10 mouse cellular contexts compared by ENCODE assay signal in genomic region chr10:111694227-111695200, GRCm38 (mm10).
DNase-seq lines count a peak whose midpoint lies in the region; ATAC-seq and TF ChIP-seq lines count a peak whose summit lies in the region.
"Had no signal": no experiment of that assay in that cellular context is flagged by ENCODE, and none has a peak within 500 bp of the region (broad histone marks: within the 10 kb centered on the region; RNA-seq: fewer than 3 reads in every experiment).

No protein-coding gene starts in this region.

- no peaks in the 10 kb centered on the region for H3K79me3 ChIP-seq in C2C12 (ENCODE audit: low read depth)

- no peak overlapping the region for H3K4me2 ChIP-seq in heart, embryonic 16.5 days (ENCODE audit: low read depth, low read length)
- no peak overlapping the region for H3K4me2 ChIP-seq in heart, embryonic 12.5 days
- H3K4me2 ChIP-seq in forebrain, embryonic 16.5 days (ENCODE audit: low read length): no peak overlapping the region
- no peak overlapping the region for H3K4me2 ChIP-seq in limb, embryonic 13.5 days (replicated peaks)

- no peaks in the 10 kb centered on the region for H3K36me3 ChIP-seq in heart, embryonic 16.5 days (ENCODE audit: control insufficient read depth, insufficient read depth)
- no peaks in the 10 kb centered on the region for H3K36me3 ChIP-seq in heart, embryonic 12.5 days
- H3K36me3 ChIP-seq in C2C12 (ENCODE audit: control insufficient read depth, insufficient read depth): no peaks in the 10 kb centered on the region
- H3K36me3 ChIP-seq in forebrain, embryonic 16.5 days (ENCODE audit: control insufficient read depth, insufficient read depth): no peaks in the 10 kb centered on the region
- no peaks in the 10 kb centered on the region for H3K36me3 ChIP-seq in limb, embryonic 13.5 days

- no peaks in the 10 kb centered on the region for H3K27me3 ChIP-seq in heart, embryonic 16.5 days (ENCODE audit: control insufficient read depth, insufficient read depth, low read length)
- H3K27me3 ChIP-seq in heart, embryonic 12.5 days (replicated peaks): no peaks in the 10 kb centered on the region
- no peaks in the 10 kb centered on the region for H3K27me3 ChIP-seq in C2C12 (ENCODE audit: control insufficient read depth, insufficient read depth, insufficient read length)
- no peaks in the 10 kb centered on the region for H3K27me3 ChIP-seq in forebrain, embryonic 16.5 days (replicated peaks; ENCODE audit: control insufficient read depth, insufficient read depth, low read length)
- H3K27me3 ChIP-seq in limb, embryonic 13.5 days: no peaks in the 10 kb centered on the region

- H3K27ac ChIP-seq in heart, embryonic 16.5 days (ENCODE audit: low read length): 0 out of 2 replicates have a peak overlapping the region, but pooled peaks have one; percentile 39
- H3K27ac ChIP-seq in heart, embryonic 12.5 days (ENCODE audit: poor library complexity, severe bottlenecking): no peak overlapping the region
- no peak overlapping the region for H3K27ac ChIP-seq in forebrain, embryonic 16.5 days (ENCODE audit: low read length)
- 0 out of 2 replicates have a peak overlapping the region, but pooled peaks have one; percentile 15 for H3K27ac ChIP-seq in limb, embryonic 13.5 days
- H3K27ac ChIP-seq in layer of hippocampus, adult 2 months: no peak overlapping the region

- no peak for TF ChIP-seq CTCF in C2C12 (IDR thresholded peaks at IDR 0.05; ENCODE audit: control insufficient read depth, insufficient read depth, insufficient read length)
- no peak for TF ChIP-seq CTCF in layer of hippocampus, adult 2 months (conservative IDR thresholded peaks at IDR 0.05)

- H3K9me3 ChIP-seq in heart, embryonic 16.5 days (replicated peaks; ENCODE audit: control insufficient read depth, low read length): no peaks in the 10 kb centered on the region
- no peaks in the 10 kb centered on the region for H3K9me3 ChIP-seq in heart, embryonic 12.5 days (replicated peaks)
- H3K9me3 ChIP-seq in forebrain, embryonic 16.5 days (ENCODE audit: control insufficient read depth, low read length): no peaks in the 10 kb centered on the region
- no peaks in the 10 kb centered on the region for H3K9me3 ChIP-seq in limb, embryonic 13.5 days

- H3K9ac ChIP-seq in heart, embryonic 16.5 days (ENCODE audit: low read length): no peak overlapping the region
- no peak overlapping the region for H3K9ac ChIP-seq in heart, embryonic 12.5 days
- H3K9ac ChIP-seq in forebrain, embryonic 16.5 days (replicated peaks; ENCODE audit: low read depth, low read length): no peak overlapping the region
- H3K9ac ChIP-seq in limb, embryonic 13.5 days: no peak overlapping the region

- no peaks in the 10 kb centered on the region for H3K79me2 ChIP-seq in C2C12 (ENCODE audit: control insufficient read depth, insufficient read depth)

- DNase-seq in layer of hippocampus, adult 2 months (ENCODE audit: low spot score in 2 of 2): no peak
- DNase-seq in urinary bladder, adult 2 months (ENCODE audit: low spot score): no peak
- DNase-seq: lung, postnatal 10 days; right cerebral cortex, adult 18-20 months had no signal

- WGBS in heart, embryonic 16.5 days: 49% methylated on average over 6 of the region's 6 CpGs
- 53% methylated on average over 6 of the region's 6 CpGs for WGBS in heart, embryonic 12.5 days
- WGBS in forebrain, embryonic 16.5 days: 79% methylated on average over 6 of the region's 6 CpGs
- WGBS in limb, embryonic 13.5 days: 69% methylated on average over 6 of the region's 6 CpGs

- peaks cover 12% of the 10 kb centered on the region for H3K4me1 ChIP-seq in heart, embryonic 16.5 days (ENCODE audit: control insufficient read depth, insufficient read depth, low read length)
- H3K4me1 ChIP-seq in heart, embryonic 12.5 days (replicated peaks): peaks cover 8% of the 10 kb centered on the region; the same call in 1 of the 2 replicates
- H3K4me1 ChIP-seq in forebrain, embryonic 16.5 days (replicated peaks; ENCODE audit: control insufficient read depth, insufficient read depth, low read length): peaks cover 9% of the 10 kb centered on the region; the same call in 1 of the 2 replicates
- peaks cover 20% of the 10 kb centered on the region for H3K4me1 ChIP-seq in limb, embryonic 13.5 days

- H3ac ChIP-seq in C2C12 (ENCODE audit: control insufficient read depth, insufficient read length, low read depth): no peak overlapping the region

- peak; percentile 47; the same call in 1 of the 2 replicates for ATAC-seq in heart, embryonic 16.5 days (replicated peaks; ENCODE audit: extremely low read depth, insufficient read depth, low FRiP score)
- no peak for ATAC-seq in heart, embryonic 12.5 days (ENCODE audit: insufficient number of reproducible peaks, low FRiP score)
- peak; percentile 85; the same call in 1 of the 2 replicates for ATAC-seq in forebrain, embryonic 16.5 days
- ATAC-seq in limb, embryonic 13.5 days (ENCODE audit: low FRiP score, low read depth): peak; percentile 90
- no peak for ATAC-seq in megakaryocyte-erythroid progenitor cell, adult 5-6 weeks (replicated peaks; ENCODE audit: low FRiP score, low TSS enrichment, poor library complexity, severe bottlenecking)

- no peak overlapping the region for H3K4me3 ChIP-seq in heart, embryonic 16.5 days (ENCODE audit: low read length)
- H3K4me3 ChIP-seq in heart, embryonic 12.5 days: no peak overlapping the region
- no peak overlapping the region for H3K4me3 ChIP-seq in C2C12 (ENCODE audit: insufficient read depth, poor library complexity, severe bottlenecking)
- H3K4me3 ChIP-seq in forebrain, embryonic 16.5 days (replicated peaks; ENCODE audit: low read length): no peak overlapping the region
- no peak overlapping the region for H3K4me3 ChIP-seq in limb, embryonic 13.5 days
- no peak overlapping the region for H3K4me3 ChIP-seq in layer of hippocampus, adult 2 months

TF ChIP-seq in C2C12, 6 proteins besides CTCF, POLR2A, EP300 and RAD21:
- TF ChIP-seq CEBPB (IDR thresholded peaks at IDR 0.05; ENCODE audit: low read depth) (no peak), MYOD1 (IDR thresholded peaks at IDR 0.05; ENCODE audit: control insufficient read depth, insufficient read length, low read depth) (peak; percentile 48), USF1 (IDR thresholded peaks at IDR 0.05; ENCODE audit: low read depth) (no peak), MAX (IDR thresholded peaks at IDR 0.05) (no peak), MYOG (IDR thresholded peaks at IDR 0.05; ENCODE audit: control insufficient read depth, extremely low read depth, insufficient read length) (no peak), FOSL1 (IDR thresholded peaks at IDR 0.05; ENCODE audit: insufficient read depth, low read length, poor library complexity, severe bottlenecking) (no peak)
TF ChIP-seq in C2C12: peak in this region for 1.

Comparison
In these comparisons a context has a peak if more than half of its experiments do, and no peak if none do; other contexts are left out.
1. ATAC-seq: peak in heart, embryonic 16.5 days (single experiment), forebrain, embryonic 16.5 days (single experiment) and limb, embryonic 13.5 days (single experiment); none in heart, embryonic 12.5 days (single experiment) and megakaryocyte-erythroid progenitor cell, adult 5-6 weeks (single experiment).
2. H3K27ac ChIP-seq: peak in heart, embryonic 16.5 days (single experiment) and limb, embryonic 13.5 days (single experiment); none in heart, embryonic 12.5 days (single experiment), forebrain, embryonic 16.5 days (single experiment) and layer of hippocampus, adult 2 months (single experiment).